ENCODE assay signal across 12 mouse cellular contexts in genomic region chr5:21264352-21265021, GRCm38 (mm10).
DNase-seq lines count a peak whose midpoint lies in the region; ATAC-seq lines count a peak whose summit lies in the region.
"Had no signal": no experiment of that assay in that cellular context is flagged by ENCODE, and none has a peak within 500 bp of the region (broad histone marks: within the 10 kb centered on the region; RNA-seq: fewer than 3 reads in every experiment).

No protein-coding gene starts in this region.

- no peak overlapping the region for H3K4me2 ChIP-seq in hindbrain, embryonic 16.5 days (ENCODE audit: low read length)
- no peak overlapping the region for H3K4me2 ChIP-seq in forebrain, embryonic 14.5 days (ENCODE audit: low read length)
- no peak overlapping the region for H3K4me2 ChIP-seq in midbrain, embryonic 12.5 days (replicated peaks)

- H3K4me1 ChIP-seq in hindbrain, embryonic 10.5 days (replicated peaks), result peaks cover 31% of the 10 kb centered on the region
- H3K4me1 ChIP-seq in hindbrain, embryonic 16.5 days (ENCODE audit: control insufficient read depth, insufficient read depth, low read depth, low read length), result peaks cover 7% of the 10 kb centered on the region
- peaks cover 35% of the 10 kb centered on the region for H3K4me1 ChIP-seq in embryonic facial prominence, embryonic 10.5 days
- H3K4me1 ChIP-seq in forebrain, embryonic 14.5 days (ENCODE audit: control insufficient read depth, insufficient read depth, low read length), result peaks cover 13% of the 10 kb centered on the region
- peaks cover 29% of the 10 kb centered on the region; the same call in 1 of the 2 replicates for H3K4me1 ChIP-seq in midbrain, embryonic 12.5 days

- no peak overlapping the region for H3K4me3 ChIP-seq in hindbrain, embryonic 10.5 days
- H3K4me3 ChIP-seq in hindbrain, embryonic 16.5 days (ENCODE audit: low read length), result no peak overlapping the region
- H3K4me3 ChIP-seq in embryonic facial prominence, embryonic 10.5 days, result no peak overlapping the region
- H3K4me3 ChIP-seq in forebrain, embryonic 14.5 days (ENCODE audit: low read depth, low read length), result no peak overlapping the region
- H3K4me3 ChIP-seq in midbrain, embryonic 12.5 days, result no peak overlapping the region
- H3K4me3 ChIP-seq: myocyte had no signal

- H3K27me3 ChIP-seq in hindbrain, embryonic 10.5 days (ENCODE audit: insufficient read depth, poor library complexity, severe bottlenecking), result no peaks in the 10 kb centered on the region
- no peaks in the 10 kb centered on the region for H3K27me3 ChIP-seq in hindbrain, embryonic 16.5 days (replicated peaks; ENCODE audit: control insufficient read depth, insufficient read depth, low read length)
- no peaks in the 10 kb centered on the region for H3K27me3 ChIP-seq in embryonic facial prominence, embryonic 10.5 days (replicated peaks; ENCODE audit: low read depth, poor library complexity, severe bottlenecking)
- H3K27me3 ChIP-seq in forebrain, embryonic 14.5 days (replicated peaks; ENCODE audit: control insufficient read depth, insufficient read depth, low read length), result no peaks in the 10 kb centered on the region
- H3K27me3 ChIP-seq in midbrain, embryonic 12.5 days, result no peaks in the 10 kb centered on the region

- H3K36me3 ChIP-seq in hindbrain, embryonic 10.5 days, result no peaks in the 10 kb centered on the region
- no peaks in the 10 kb centered on the region for H3K36me3 ChIP-seq in hindbrain, embryonic 16.5 days (ENCODE audit: control insufficient read depth, insufficient read depth, low read length)
- no peaks in the 10 kb centered on the region for H3K36me3 ChIP-seq in embryonic facial prominence, embryonic 10.5 days (replicated peaks)
- H3K36me3 ChIP-seq in forebrain, embryonic 14.5 days (ENCODE audit: control insufficient read depth, insufficient read depth, low read length), result no peaks in the 10 kb centered on the region
- no peaks in the 10 kb centered on the region for H3K36me3 ChIP-seq in midbrain, embryonic 12.5 days

- no peak overlapping the region for H3K9ac ChIP-seq in hindbrain, embryonic 16.5 days (ENCODE audit: low read depth, low read length)
- H3K9ac ChIP-seq in forebrain, embryonic 14.5 days (ENCODE audit: low read length), result no peak overlapping the region
- no peak overlapping the region for H3K9ac ChIP-seq in midbrain, embryonic 12.5 days (replicated peaks)
- H3K9ac ChIP-seq: liver, postnatal 0 days had no signal

- no peaks in the 10 kb centered on the region for H3K9me3 ChIP-seq in hindbrain, embryonic 10.5 days
- H3K9me3 ChIP-seq in hindbrain, embryonic 16.5 days (ENCODE audit: control insufficient read depth, low read length), result no peaks in the 10 kb centered on the region
- H3K9me3 ChIP-seq in embryonic facial prominence, embryonic 10.5 days, result no peaks in the 10 kb centered on the region
- no peaks in the 10 kb centered on the region for H3K9me3 ChIP-seq in forebrain, embryonic 14.5 days (replicated peaks; ENCODE audit: control insufficient read depth, low read length)
- no peaks in the 10 kb centered on the region for H3K9me3 ChIP-seq in midbrain, embryonic 12.5 days

- DNase-seq in hindbrain, embryonic 10.5 days (ENCODE audit: low spot score), result no peak
- no peak for DNase-seq in embryonic facial prominence, embryonic 10.5 days (ENCODE audit: low spot score)
- DNase-seq in forebrain, embryonic 14.5 days (ENCODE audit: low spot score), result peak; percentile 31
- DNase-seq in cerebellum, postnatal 4 days (ENCODE audit: low spot score in 2 of 2), result no peak
- no peak for DNase-seq in adrenal gland, postnatal 25 days

- no peak for ATAC-seq in hindbrain, embryonic 16.5 days
- ATAC-seq in forebrain, embryonic 14.5 days, result peak; percentile 62
- ATAC-seq in midbrain, embryonic 12.5 days (ENCODE audit: low FRiP score, low read depth), result peak; percentile 58
- ATAC-seq in CD4-positive, CD25-positive, alpha-beta regulatory T cell, adult 4 months, result no peak
- ATAC-seq: liver, postnatal 0 days had no signal

- WGBS in hindbrain, embryonic 10.5 days, result 91% methylated on average over 8 of the region's 8 CpGs
- 67% methylated on average over 8 of the region's 8 CpGs for WGBS in hindbrain, embryonic 16.5 days
- 90% methylated on average over 8 of the region's 8 CpGs for WGBS in embryonic facial prominence, embryonic 10.5 days
- WGBS in forebrain, embryonic 14.5 days, result 64% methylated on average over 8 of the region's 8 CpGs
- WGBS in midbrain, embryonic 12.5 days, result 87% methylated on average over 8 of the region's 8 CpGs

- peak overlapping the region; percentile 87 for H3K27ac ChIP-seq in hindbrain, embryonic 10.5 days
- no peak overlapping the region; the same call in 1 of the 2 replicates for H3K27ac ChIP-seq in hindbrain, embryonic 16.5 days (ENCODE audit: low read depth, low read length)
- peak overlapping the region; percentile 77 for H3K27ac ChIP-seq in embryonic facial prominence, embryonic 10.5 days (replicated peaks)
- H3K27ac ChIP-seq in forebrain, embryonic 14.5 days (ENCODE audit: low read depth, low read length), result no peak overlapping the region
- H3K27ac ChIP-seq in midbrain, embryonic 12.5 days (replicated peaks), result peak overlapping the region; percentile 87
- H3K27ac ChIP-seq: macrophage; stomach, postnatal 0 days had no signal

Comparison
In these comparisons a context has a peak if more than half of its experiments do, and no peak if none do; other contexts are left out.
1. H3K27ac ChIP-seq: peak in hindbrain, embryonic 10.5 days (single experiment), embryonic facial prominence, embryonic 10.5 days (single experiment) and midbrain, embryonic 12.5 days (single experiment); none in hindbrain, embryonic 16.5 days (single experiment) and forebrain, embryonic 14.5 days (single experiment).
2. ATAC-seq: peak in forebrain, embryonic 14.5 days (single experiment) and midbrain, embryonic 12.5 days (single experiment); none in hindbrain, embryonic 16.5 days (single experiment) and CD4-positive, CD25-positive, alpha-beta regulatory T cell, adult 4 months (single experiment).